Mouse (Mus musculus) lung, postnatal 0 days (tissue): ENCODE data around the gene Cux1. TPM values are rescaled to one million over a fixed set of nuclear protein-coding genes. Genes with fewer than 3 reads are reported as not detected.

ENCODE experiments used
- ATAC-seq: fragments of 200-750 bp; cut with Nextera tagmentation; 2 replicates; pipeline ENCODE4 v1.8.0; 2017; ENCODE audit warnings: moderate library complexity
- DNase-seq: peaks from one replicate; pipeline ENCODE4 v3.0.0-alpha.2; 2016; ENCODE audit warnings: low spot score
- H3K27ac ChIP-seq: fragments of 300-500 bp; sonication (generic); 2 replicates; pipeline ENCODE4 v1.5.1; 2014; ENCODE audit warnings: antibody characterized with exemption, mild to moderate bottlenecking, low read length, mixed read lengths
- H3K27me3 ChIP-seq: fragments of 300-500 bp; sonication (generic); replicated peaks from 2 replicates; pipeline ENCODE4 v1.6.1; 2014; ENCODE audit warnings: low read length, mixed read lengths; ENCODE audit not compliant: insufficient read depth
- H3K36me3 ChIP-seq: fragments of 300-500 bp; sonication (generic); 2 replicates; pipeline ENCODE4 v1.6.1; 2014; ENCODE audit warnings: low read length, mixed read lengths; ENCODE audit not compliant: insufficient read depth
- H3K4me1 ChIP-seq: fragments of 300-500 bp; sonication (generic); 2 replicates; pipeline ENCODE4 v1.6.1; 2014; ENCODE audit warnings: antibody characterized with exemption, low read depth, low read length, mixed read lengths; ENCODE audit not compliant: insufficient read depth
- H3K4me2 ChIP-seq: fragments of 300-500 bp; sonication (generic); replicated peaks from 2 replicates; pipeline ENCODE4 v1.6.1; 2014; ENCODE audit warnings: low read depth, mild to moderate bottlenecking, low read length, moderate library complexity, mixed read lengths
- H3K4me3 ChIP-seq: fragments of 300-500 bp; sonication (generic); 2 replicates; pipeline ENCODE4 v1.5.1; 2014; ENCODE audit warnings: low read depth, low read length
- H3K9ac ChIP-seq: fragments of 300-500 bp; sonication (generic); replicated peaks from 2 replicates; pipeline ENCODE4 v1.6.1; 2014; ENCODE audit warnings: low read depth, mild to moderate bottlenecking
- H3K9me3 ChIP-seq: fragments of 300-500 bp; sonication (generic); 2 replicates; pipeline ENCODE4 v1.6.1; 2016; ENCODE audit warnings: low read length, mixed read lengths
- CTCF ChIP-seq: IDR thresholded peaks from 2 replicates; pipeline ENCODE4 v1.5.1; 2016; ENCODE audit warnings: antibody characterized with exemption, mild to moderate bottlenecking
- EP300 ChIP-seq: IDR thresholded peaks from 2 replicates; pipeline ENCODE4 v1.6.1; 2016; ENCODE audit warnings: antibody characterized with exemption, mild to moderate bottlenecking, control low read depth
- WGBS: fragments of 180-500 bp; shearing (Covaris S2); extraction: QIAGEN DNeasy Blood & Tissue Kit; methylation state at CpG from one replicate; pipeline ENCODE4 v1.1.7; 2014; 5-methylcytosine and 5-hydroxymethylcytosine counted together
- polyA plus RNA-seq: library from polyadenylated mRNA; unstranded; fragments of >200 nt; fragmentation: Nextera tagmentation; extraction: Ambion mirVana; gene quantifications from 2 replicates; pipeline ENCODE4 v1.2.1, GENCODE M21; 2015

Cux1 gene
- polyA plus RNA-seq, 1 experiment from 2014 or later, result 68.5 TPM

GRCm38 (mm10) chr5:136292971-136293418, 274.3 kb downstream of the Cux1 start:
- Histone ChIP-seq H3K4me2 (no peak overlapping the region), H3K9me3 (no peaks in the 10 kb centered on the region), H3K27me3 (no peaks in the 10 kb centered on the region), H3K4me3 (no peak overlapping the region), H3K36me3 (no peaks in the 10 kb centered on the region; the same call in 1 of the 2 replicates), H3K27ac (no peak overlapping the region), H3K9ac (no peak overlapping the region), H3K4me1 (no peaks in the 10 kb centered on the region)
- TF ChIP-seq EP300 (no peak), CTCF (no peak)
- ATAC-seq, result no peak
- DNase-seq, result no peak
- 74% methylated on average over 4 of the region's 4 CpGs for WGBS

DNA sequence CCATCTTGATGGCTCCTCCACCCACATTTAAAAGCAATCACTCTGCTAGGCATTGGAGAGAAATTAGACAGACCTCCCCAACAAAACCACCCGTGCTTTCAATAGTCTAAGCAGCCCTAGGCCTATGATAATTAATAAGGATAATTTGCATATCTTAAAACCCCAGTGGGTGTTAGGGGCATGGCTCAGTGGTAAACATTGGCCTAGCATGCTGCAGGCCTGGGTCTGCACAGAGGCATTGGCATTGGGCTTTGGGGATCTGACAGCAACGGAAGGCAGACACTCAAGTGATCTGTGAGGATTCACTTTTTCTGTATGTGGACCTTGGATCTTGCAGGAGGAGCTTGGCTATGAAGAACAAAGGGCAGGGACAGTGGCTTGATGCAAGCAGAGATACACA, 274.9 kb downstream of the Cux1 start:
- Histone ChIP-seq H3K4me3 (no peak overlapping the region), H3K4me2 (no peak overlapping the region), H3K4me1 (no peaks in the 10 kb centered on the region), H3K9ac (no peak overlapping the region), H3K27me3 (no peaks in the 10 kb centered on the region), H3K36me3 (no peaks in the 10 kb centered on the region; the same call in 1 of the 2 replicates), H3K9me3 (no peaks in the 10 kb centered on the region), H3K27ac (no peak overlapping the region)
- WGBS, result 74% methylated on average over 2 of the region's 2 CpGs
- TF ChIP-seq CTCF, result no peak
- no peak for TF ChIP-seq EP300
- DNase-seq (no peak), ATAC-seq (no peak)

GRCm38 (mm10) chr5:136291562-136291961, 275.7 kb downstream of the Cux1 start:
- ATAC-seq (no peak), DNase-seq (no peak)
- 80% methylated on average over 2 of the region's 2 CpGs for WGBS
- no peak overlapping the region for H3K4me2 ChIP-seq
- H3K9me3 ChIP-seq, result no peaks in the 10 kb centered on the region
- no peak overlapping the region for H3K9ac ChIP-seq
- no peaks in the 10 kb centered on the region for H3K27me3 ChIP-seq
- TF ChIP-seq CTCF (no peak), EP300 (no peak)
- no peak overlapping the region for H3K4me3 ChIP-seq
- no peaks in the 10 kb centered on the region for H3K4me1 ChIP-seq
- H3K36me3 ChIP-seq, result no peaks in the 10 kb centered on the region; the same call in none of the 2 replicates
- no peak overlapping the region for H3K27ac ChIP-seq

- 63% methylated on average over 3 of the region's 3 CpGs for WGBS
- no peak overlapping the region for H3K4me2 ChIP-seq
- no peak overlapping the region for H3K27ac ChIP-seq
- H3K9me3 ChIP-seq, result no peaks in the 10 kb centered on the region
- DNase-seq (no peak), ATAC-seq (no peak)
- no peaks in the 10 kb centered on the region for H3K27me3 ChIP-seq
- H3K4me3 ChIP-seq, result no peak overlapping the region
- TF ChIP-seq CTCF (no peak), EP300 (no peak)
- no peak overlapping the region for H3K9ac ChIP-seq
- no peaks in the 10 kb centered on the region for H3K4me1 ChIP-seq
- peaks cover 16% of the 10 kb centered on the region for H3K36me3 ChIP-seq
Observed at GRCm38 (mm10) chr5:136289776-136290175, 277.5 kb downstream of the Cux1 start.

- H3K9me3 ChIP-seq, result no peaks in the 10 kb centered on the region
- H3K27ac ChIP-seq, result no peak overlapping the region
- 58% methylated on average over 6 of the region's 6 CpGs for WGBS
Observed at GRCm38 (mm10) chr5:136288351-136289081, 278.8 kb downstream of the Cux1 start.

GRCm38 (mm10) chr5:136286566-136286965, 280.7 kb downstream of the Cux1 start:
- H3K36me3 ChIP-seq, result peaks cover 31% of the 10 kb centered on the region
- WGBS, result 78% methylated on average over 6 of the region's 6 CpGs
- no peaks in the 10 kb centered on the region for H3K4me1 ChIP-seq
- DNase-seq, result no peak
- ATAC-seq, result no peak
- no peak for TF ChIP-seq CTCF
- TF ChIP-seq EP300, result no peak
- H3K9me3 ChIP-seq, result no peaks in the 10 kb centered on the region
- no peak overlapping the region for H3K4me3 ChIP-seq
- H3K27ac ChIP-seq, result no peak overlapping the region
- H3K9ac ChIP-seq, result no peak overlapping the region
- no peaks in the 10 kb centered on the region for H3K27me3 ChIP-seq
- H3K4me2 ChIP-seq, result no peak overlapping the region

More at GRCm38 (mm10) chr5:136288351-136289081, 278.8 kb downstream of the Cux1 start:
- TF ChIP-seq EP300, result no peak
- Histone ChIP-seq H3K4me1 (no peaks in the 10 kb centered on the region), H3K9ac (no peak overlapping the region), H3K4me3 (no peak overlapping the region), H3K36me3 (peaks cover 16% of the 10 kb centered on the region), H3K4me2 (no peak overlapping the region), H3K27me3 (no peaks in the 10 kb centered on the region)
- DNase-seq (peak; percentile 61), ATAC-seq (peak; percentile 65)
